Mouse (Mus musculus): ENCODE measurements around the gene Vmn1r4. TPM values are rescaled to one million over a fixed set of nuclear protein-coding genes. Genes with fewer than 3 reads are reported as not detected.

Vmn1r4 gene
- 0.50 and 0.53 TPM in 2 replicates for polyA plus RNA-seq (2015; fragmentation: Nextera tagmentation; extraction: Ambion mirVana)

DNA sequence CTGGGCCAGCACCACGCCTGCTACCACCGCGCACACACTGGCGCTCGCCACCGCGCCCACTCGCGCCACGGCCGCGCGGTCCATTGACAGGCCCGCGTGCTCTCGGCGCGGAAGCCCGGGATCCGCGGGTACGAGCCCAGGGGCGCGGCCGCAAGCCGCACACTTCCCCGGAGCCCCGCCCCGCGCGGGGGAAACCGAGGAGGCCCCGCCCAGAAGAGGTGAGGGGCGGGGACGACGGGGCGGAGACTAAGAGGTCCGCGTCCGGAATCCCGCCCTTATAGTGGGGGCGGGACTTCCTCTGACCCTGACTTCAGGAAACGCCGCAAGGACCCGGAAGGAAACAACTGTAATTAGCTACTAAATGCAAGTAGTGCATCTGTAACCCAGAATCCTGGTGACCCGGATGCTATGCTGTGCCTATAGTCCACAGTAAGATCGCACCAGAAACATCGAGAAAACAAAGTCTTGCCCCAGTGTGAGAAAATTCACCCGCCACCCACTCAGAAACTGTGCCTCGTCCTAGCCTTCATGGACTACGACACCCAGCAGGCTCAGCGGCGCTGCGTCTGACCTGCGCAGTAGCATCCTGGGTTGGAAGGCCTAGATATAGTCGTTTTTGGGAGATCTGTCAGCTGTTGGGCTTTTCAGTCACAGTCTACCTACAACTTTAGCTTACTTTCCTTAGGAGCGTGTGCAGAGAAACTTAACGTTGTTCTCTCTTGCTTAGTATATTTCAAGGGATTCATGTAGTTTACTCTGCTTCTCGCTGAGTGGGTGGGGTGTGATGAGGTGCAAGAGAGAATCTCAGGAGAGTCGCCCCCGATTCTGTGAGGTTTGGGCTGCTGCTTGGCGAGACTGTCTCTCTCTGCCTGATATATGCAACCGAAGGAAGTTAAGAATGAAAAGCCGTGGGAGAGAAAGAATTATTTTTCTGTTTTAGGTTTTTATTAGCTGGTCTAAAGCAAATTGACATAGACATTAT lies at the start of gene Vmn1r4, which contains the start of gene Nt5c3:
Vmn1r4 (plus strand) TSS at position 290 of the 982 bp plus-strand sequence.
Nt5c3 (minus strand) TSS at position 207 of the 982 bp plus-strand sequence.
- Histone ChIP-seq H3K4me3 (peak within 1 kb of the TSS; percentile 85), H3K9ac (peak within 1 kb of the TSS; percentile 87), H3K27me3 (no peaks in the 10 kb centered on the region), H3K4me1 (replicated peaks) (peaks cover 18% of the 10 kb centered on the region), H3K9me3 (no peaks in the 10 kb centered on the region), H3K27ac (replicated peaks) (peak within 1 kb of the TSS; percentile 93), H3K36me3 (no peaks in the 10 kb centered on the region), H3K4me2 (peak within 1 kb of the TSS; percentile 62)
- WGBS: 4% methylated on average over 64 of the region's 64 CpGs
- ATAC-seq (ENCODE audit: low FRiP score, low read depth): peak; percentile 98

DNA sequence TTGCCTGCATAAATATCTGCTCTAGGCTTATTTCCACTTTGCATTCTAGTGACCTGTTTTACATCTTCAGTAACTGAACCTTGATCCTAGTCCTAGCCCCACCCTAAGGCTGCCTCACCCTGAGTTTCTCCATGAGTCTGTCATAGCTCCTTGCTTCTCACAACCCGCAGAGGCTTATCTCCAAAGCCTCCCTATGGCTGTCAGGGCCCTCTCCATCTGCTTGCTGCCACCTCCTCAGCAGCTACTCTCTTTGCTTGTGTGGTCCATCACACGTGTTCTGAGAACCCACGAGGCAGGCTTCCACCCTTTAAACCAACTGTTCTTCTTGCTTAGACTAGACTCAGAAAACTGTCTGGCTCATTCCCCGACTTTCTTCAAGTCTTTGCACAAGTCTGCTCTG lies 46.9 kb upstream of the Vmn1r4 start:
- no peak overlapping the region for H3K9ac ChIP-seq
- 89% methylated on average over 4 of the region's 4 CpGs for WGBS

GRCm38 (mm10) chr6:56877985-56878384 lies 45.8 kb upstream of the Vmn1r4 start:
- Histone ChIP-seq H3K36me3 (peaks cover 11% of the 10 kb centered on the region), H3K27ac (replicated peaks) (no peak overlapping the region), H3K4me2 (no peak overlapping the region), H3K4me1 (replicated peaks) (no peaks in the 10 kb centered on the region), H3K9me3 (no peaks in the 10 kb centered on the region), H3K9ac (no peak overlapping the region), H3K27me3 (no peaks in the 10 kb centered on the region), H3K4me3 (no peak overlapping the region)
- ATAC-seq (ENCODE audit: low FRiP score, low read depth): no peak
- WGBS: 96% methylated on average over 8 of the region's 8 CpGs

More for the DNA sequence above, 46.9 kb upstream of the Vmn1r4 start:
- Histone ChIP-seq H3K27me3 (no peaks in the 10 kb centered on the region), H3K36me3 (peaks cover 3% of the 10 kb centered on the region), H3K4me1 (replicated peaks) (no peaks in the 10 kb centered on the region), H3K27ac (replicated peaks) (no peak overlapping the region), H3K9me3 (no peaks in the 10 kb centered on the region), H3K4me3 (no peak overlapping the region), H3K4me2 (no peak overlapping the region)
- no peak for ATAC-seq (ENCODE audit: low FRiP score, low read depth)

- Histone ChIP-seq H3K36me3 (peaks cover 19% of the 10 kb centered on the region), H3K4me1 (replicated peaks) (no peaks in the 10 kb centered on the region), H3K27ac (replicated peaks) (no peak overlapping the region), H3K4me3 (no peak overlapping the region), H3K4me2 (no peak overlapping the region), H3K27me3 (no peaks in the 10 kb centered on the region), H3K9ac (no peak overlapping the region), H3K9me3 (no peaks in the 10 kb centered on the region)
- ATAC-seq (ENCODE audit: low FRiP score, low read depth): no peak
- 86% methylated on average over 1 of the region's 1 CpGs for WGBS
These were observed 44.4 kb upstream of the Vmn1r4 start for GRCm38 (mm10) chr6:56879352-56879955.

GRCm38 (mm10) chr6:56888561-56888960 lies 35.3 kb upstream of the Vmn1r4 start:
- H3K4me1 ChIP-seq (replicated peaks): no peaks in the 10 kb centered on the region
- WGBS: 93% methylated on average over 6 of the region's 6 CpGs
- peaks cover 34% of the 10 kb centered on the region for H3K36me3 ChIP-seq
- no peaks in the 10 kb centered on the region for H3K27me3 ChIP-seq
- no peak for ATAC-seq (ENCODE audit: low FRiP score, low read depth)
- no peaks in the 10 kb centered on the region for H3K9me3 ChIP-seq
- H3K27ac ChIP-seq (replicated peaks): no peak overlapping the region
- H3K4me2 ChIP-seq: no peak overlapping the region
- no peak overlapping the region for H3K9ac ChIP-seq
- no peak overlapping the region for H3K4me3 ChIP-seq

DNA sequence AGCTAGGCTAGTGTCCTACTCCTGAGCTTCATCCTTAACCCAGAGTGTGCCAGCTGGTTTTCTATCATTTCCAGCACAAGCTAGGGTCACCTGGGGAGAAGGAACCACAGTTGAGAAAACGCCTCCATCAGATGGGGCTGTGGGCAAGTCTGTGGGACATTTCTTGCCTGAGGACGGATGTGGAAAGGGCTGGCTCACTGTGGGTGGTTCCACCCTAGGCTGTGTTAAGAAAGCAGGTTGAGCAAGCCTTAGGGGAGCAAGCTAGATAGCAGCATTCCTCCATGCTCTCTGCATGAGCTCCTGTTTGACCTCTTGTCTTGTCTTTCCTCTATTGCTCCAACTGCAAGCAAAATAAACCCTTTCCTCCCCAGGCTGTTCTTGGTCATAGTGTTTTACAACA lies 33.1 kb upstream of the Vmn1r4 start:
- H3K27ac ChIP-seq (replicated peaks): no peak overlapping the region
- no peak overlapping the region for H3K4me2 ChIP-seq
- no peaks in the 10 kb centered on the region for H3K4me1 ChIP-seq (replicated peaks)
- 96% methylated on average over 2 of the region's 2 CpGs for WGBS
- H3K9ac ChIP-seq: no peak overlapping the region
- no peaks in the 10 kb centered on the region for H3K9me3 ChIP-seq
- no peaks in the 10 kb centered on the region for H3K27me3 ChIP-seq
- H3K4me3 ChIP-seq: no peak overlapping the region
- H3K36me3 ChIP-seq: peaks cover 31% of the 10 kb centered on the region
- no peak for ATAC-seq (ENCODE audit: low FRiP score, low read depth)

DNA sequence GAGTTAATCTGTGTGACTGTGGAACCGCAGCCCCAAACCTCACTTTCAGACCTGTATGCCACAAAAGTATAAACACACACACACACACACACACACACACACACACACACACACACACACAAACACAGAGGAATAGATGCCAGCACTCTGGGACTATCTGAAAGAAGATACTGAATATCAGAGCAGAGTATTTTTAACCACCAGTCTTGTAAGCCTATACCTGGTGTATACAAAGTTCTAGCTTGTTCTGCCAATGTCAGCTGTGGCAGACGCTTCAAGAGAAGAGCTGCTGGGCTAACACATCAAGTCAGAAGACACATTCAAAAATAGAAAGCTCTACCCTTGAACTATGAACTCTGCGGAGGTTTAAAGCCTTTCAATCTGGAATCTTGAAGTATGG lies 24.2 kb upstream of the Vmn1r4 start:
- no peaks in the 10 kb centered on the region for H3K9me3 ChIP-seq
- H3K27ac ChIP-seq (replicated peaks): no peak overlapping the region
- 87% methylated on average over 3 of the region's 3 CpGs for WGBS
- H3K4me2 ChIP-seq: no peak overlapping the region
- H3K36me3 ChIP-seq: no peaks in the 10 kb centered on the region
- H3K4me1 ChIP-seq (replicated peaks): peaks cover 21% of the 10 kb centered on the region
- H3K9ac ChIP-seq: no peak overlapping the region
- H3K27me3 ChIP-seq: no peaks in the 10 kb centered on the region
- ATAC-seq (ENCODE audit: low FRiP score, low read depth): no peak
- H3K4me3 ChIP-seq: no peak overlapping the region

- H3K9ac ChIP-seq: no peak overlapping the region
- H3K4me1 ChIP-seq (replicated peaks): peaks cover 27% of the 10 kb centered on the region
- no peaks in the 10 kb centered on the region for H3K9me3 ChIP-seq
- H3K27me3 ChIP-seq: no peaks in the 10 kb centered on the region
- H3K36me3 ChIP-seq: no peaks in the 10 kb centered on the region
- no peak for ATAC-seq (ENCODE audit: low FRiP score, low read depth)
- 68% methylated on average over 3 of the region's 3 CpGs for WGBS
- H3K4me3 ChIP-seq: no peak overlapping the region
- H3K27ac ChIP-seq (replicated peaks): no peak overlapping the region
- no peak overlapping the region for H3K4me2 ChIP-seq
These were observed 22.5 kb upstream of the Vmn1r4 start for GRCm38 (mm10) chr6:56901336-56901735.

GRCm38 (mm10) chr6:56901824-56902386 lies 21.9 kb upstream of the Vmn1r4 start:
- H3K4me3 ChIP-seq: no peak overlapping the region
- peaks cover 27% of the 10 kb centered on the region for H3K4me1 ChIP-seq (replicated peaks)
- H3K9me3 ChIP-seq: no peaks in the 10 kb centered on the region
- H3K27me3 ChIP-seq: no peaks in the 10 kb centered on the region
- peak; percentile 37; the same call in 1 of the 2 replicates for ATAC-seq (ENCODE audit: low FRiP score, low read depth)
- WGBS: 41% methylated on average over 12 of the region's 12 CpGs
- no peaks in the 10 kb centered on the region for H3K36me3 ChIP-seq
- no peak overlapping the region for H3K27ac ChIP-seq (replicated peaks)
- no peak overlapping the region for H3K9ac ChIP-seq
- 0 out of 2 replicates have a peak overlapping the region, but pooled peaks have one; percentile 13 for H3K4me2 ChIP-seq

- WGBS: 81% methylated on average over 7 of the region's 7 CpGs
- Histone ChIP-seq H3K4me3 (no peak overlapping the region), H3K27me3 (no peaks in the 10 kb centered on the region), H3K4me1 (replicated peaks) (peaks cover 27% of the 10 kb centered on the region), H3K27ac (replicated peaks) (no peak overlapping the region), H3K4me2 (no peak overlapping the region), H3K36me3 (no peaks in the 10 kb centered on the region), H3K9me3 (no peaks in the 10 kb centered on the region), H3K9ac (no peak overlapping the region)
- no peak for ATAC-seq (ENCODE audit: low FRiP score, low read depth)
These were observed 21.0 kb upstream of the Vmn1r4 start for GRCm38 (mm10) chr6:56902606-56903520.

GRCm38 (mm10) chr6:56903831-56904230 lies 20.0 kb upstream of the Vmn1r4 start:
- peaks cover 27% of the 10 kb centered on the region for H3K4me1 ChIP-seq (replicated peaks)

More at GRCm38 (mm10) chr6:56903831-56904230, 20.0 kb upstream of the Vmn1r4 start:
- H3K9ac ChIP-seq: no peak overlapping the region
- H3K4me3 ChIP-seq: no peak overlapping the region
- no peaks in the 10 kb centered on the region for H3K9me3 ChIP-seq
- H3K27ac ChIP-seq (replicated peaks): no peak overlapping the region
- H3K27me3 ChIP-seq: no peaks in the 10 kb centered on the region
- 56% methylated on average over 6 of the region's 6 CpGs for WGBS
- H3K4me2 ChIP-seq: no peak overlapping the region
- no peak for ATAC-seq (ENCODE audit: low FRiP score, low read depth)
- no peaks in the 10 kb centered on the region for H3K36me3 ChIP-seq
